In the genomic region with DNA sequence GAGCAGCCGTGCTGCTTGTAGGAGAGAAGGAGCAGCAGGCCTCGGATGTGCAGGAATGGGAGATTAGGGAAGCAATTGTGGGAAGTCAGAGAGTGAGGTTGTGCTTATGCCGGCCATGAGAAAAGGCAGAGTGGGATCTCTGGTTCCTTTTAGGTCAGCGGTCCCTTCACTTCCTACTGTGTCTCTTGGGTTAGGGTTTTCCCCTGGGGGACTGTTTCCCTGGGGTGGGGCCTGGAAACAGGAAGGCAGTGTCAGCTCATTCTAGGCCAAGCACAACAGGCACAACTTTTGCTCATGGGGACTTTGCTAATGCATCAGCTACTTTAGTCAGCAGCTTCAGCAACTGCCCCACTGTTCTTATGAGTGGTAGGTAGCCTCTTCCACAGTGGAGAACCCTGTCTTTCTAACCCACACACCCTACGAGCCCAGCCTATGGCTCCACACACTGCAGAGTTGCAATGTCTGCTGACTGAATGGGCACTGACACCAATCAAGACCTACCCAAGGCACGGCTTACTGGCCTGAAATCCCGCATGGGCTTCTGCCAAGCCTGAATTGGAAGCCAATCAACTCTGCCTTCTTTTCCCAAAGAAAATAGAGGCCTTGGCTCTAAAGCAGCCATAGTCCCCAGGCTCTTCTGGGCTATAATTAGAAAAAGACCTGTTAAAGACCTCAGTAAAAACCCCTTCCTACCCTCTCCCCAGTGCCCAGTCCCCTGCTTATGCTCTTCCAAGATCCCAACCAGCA, we compare ENCODE assay signal across 8 mouse cellular contexts.
DNase-seq lines count a peak whose midpoint lies in the region; ATAC-seq lines count a peak whose summit lies in the region.

No protein-coding gene starts in this region.

- H3K27ac ChIP-seq in forebrain, embryonic 16.5 days (ENCODE audit: low read length): no peak overlapping the region

- H3K4me1 ChIP-seq in forebrain, embryonic 16.5 days (replicated peaks; ENCODE audit: control insufficient read depth, insufficient read depth, low read length): peaks cover 6% of the 10 kb centered on the region; the same call in 1 of the 2 replicates

- H3K9ac ChIP-seq in forebrain, embryonic 16.5 days (replicated peaks; ENCODE audit: low read depth, low read length): no peak overlapping the region

- no peak overlapping the region for H3K4me3 ChIP-seq in forebrain, embryonic 16.5 days (replicated peaks; ENCODE audit: low read length)

- 66% methylated on average over 7 of the region's 7 CpGs for WGBS in forebrain, embryonic 16.5 days

- no peaks in the 10 kb centered on the region for H3K9me3 ChIP-seq in forebrain, embryonic 16.5 days (ENCODE audit: control insufficient read depth, low read length)

- no peak overlapping the region for H3K4me2 ChIP-seq in forebrain, embryonic 16.5 days (ENCODE audit: low read length)

- H3K27me3 ChIP-seq in forebrain, embryonic 16.5 days (replicated peaks; ENCODE audit: control insufficient read depth, insufficient read depth, low read length): no peaks in the 10 kb centered on the region

- no peaks in the 10 kb centered on the region for H3K36me3 ChIP-seq in forebrain, embryonic 16.5 days (ENCODE audit: control insufficient read depth, insufficient read depth)

- ATAC-seq in forebrain, embryonic 16.5 days: peak; percentile 88

- peak; percentile 57 for DNase-seq in lung, postnatal 10 days
- DNase-seq in lung, adult 18-20 months: no peak
- DNase-seq in cerebellum, adult 11-12 months: peak; percentile 39
- DNase-seq in kidney, postnatal 14 days: peak; percentile 47
- DNase-seq in thymus, adult 18-20 months: no peak
- DNase-seq in thymus, postnatal 36 days: no peak
- no peak for DNase-seq in urinary bladder, postnatal 10 days (ENCODE audit: low spot score)

Comparison
In these comparisons a context has a peak if more than half of its experiments do, and no peak if none do; other contexts are left out.
1. DNase-seq: peak in lung, postnatal 10 days (single experiment), cerebellum, adult 11-12 months (single experiment) and kidney, postnatal 14 days (single experiment); none in lung, adult 18-20 months (0 of 2), thymus, adult 18-20 months (0 of 2), thymus, postnatal 36 days (0 of 2) and urinary bladder, postnatal 10 days (single experiment).